In the genomic region with DNA sequence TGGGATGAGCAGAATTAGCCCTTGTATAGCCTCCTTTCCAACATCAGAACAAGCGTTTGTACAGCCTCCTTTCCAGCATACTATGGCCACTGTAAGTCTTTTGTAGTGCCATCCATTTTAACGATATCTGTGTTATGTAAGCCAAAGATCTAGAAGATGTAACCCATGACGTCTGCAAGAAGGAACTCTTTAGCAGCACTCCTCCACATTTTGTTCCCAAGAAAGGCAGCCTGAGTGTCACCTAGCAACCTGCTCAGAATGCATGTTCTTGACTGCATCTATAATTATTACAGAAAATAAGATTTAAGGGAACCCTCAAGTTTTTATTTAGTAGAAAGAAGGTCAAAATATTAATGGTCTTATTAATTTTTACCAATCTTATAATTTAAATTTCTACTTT, we compare ENCODE assay signal across 34 mouse cellular contexts.
DNase-seq lines count a peak whose midpoint lies in the region; ATAC-seq and TF ChIP-seq lines count a peak whose summit lies in the region.
"Had no signal": no experiment of that assay in that cellular context is flagged by ENCODE, and none has a peak within 500 bp of the region (broad histone marks: within the 10 kb centered on the region; RNA-seq: fewer than 3 reads in every experiment).

No protein-coding gene starts in this region.

- H3K4me1 ChIP-seq in forebrain, embryonic 13.5 days = no peaks in the 10 kb centered on the region
- H3K4me1 ChIP-seq: embryonic facial prominence, embryonic 13.5 days; forebrain, embryonic 10.5 days; heart, embryonic 12.5 days; hindbrain, embryonic 13.5 days; limb, embryonic 13.5 days; megakaryocyte, embryonic 14.5 days; midbrain, embryonic 12.5 days; neural tube, embryonic 12.5 days; stomach, embryonic 15.5 days had no signal

- no peaks in the 10 kb centered on the region for H3K36me3 ChIP-seq in forebrain, embryonic 13.5 days (ENCODE audit: poor library complexity, severe bottlenecking)
- H3K36me3 ChIP-seq: embryonic facial prominence, embryonic 13.5 days; forebrain, embryonic 10.5 days; G1E; heart, embryonic 12.5 days; hindbrain, embryonic 13.5 days; limb, embryonic 13.5 days; midbrain, embryonic 12.5 days; neural tube, embryonic 12.5 days; stomach, embryonic 15.5 days had no signal

- ATAC-seq in forebrain, embryonic 13.5 days = no peak
- ATAC-seq: forebrain, embryonic 16.5 days; intestine, postnatal 0 days; liver, postnatal 0 days; lung, postnatal 0 days; Patski had no signal

- H3K4me3 ChIP-seq in left cerebral cortex, adult 2 months = no peak overlapping the region
- H3K4me3 ChIP-seq in forebrain, embryonic 13.5 days = no peak overlapping the region
- H3K4me3 ChIP-seq: embryonic facial prominence, embryonic 13.5 days; forebrain, embryonic 10.5 days; heart, adult 2 months; heart, embryonic 12.5 days; hindbrain, embryonic 13.5 days; limb, embryonic 13.5 days; megakaryocyte, embryonic 14.5 days; midbrain, embryonic 12.5 days; myocyte; neural tube, embryonic 12.5 days; stomach, embryonic 15.5 days had no signal

- H3K27ac ChIP-seq in left cerebral cortex, adult 2 months = peak overlapping the region; percentile 84
- no peak overlapping the region for H3K27ac ChIP-seq in forebrain, embryonic 13.5 days
- H3K27ac ChIP-seq: embryonic facial prominence, embryonic 13.5 days; forebrain, embryonic 10.5 days; heart, adult 2 months; hindbrain, embryonic 13.5 days; limb, embryonic 13.5 days; midbrain, embryonic 12.5 days; neural tube, embryonic 12.5 days; stomach, embryonic 15.5 days had no signal

- no peak overlapping the region for H3K9ac ChIP-seq in forebrain, embryonic 13.5 days
- H3K9ac ChIP-seq: embryonic facial prominence, embryonic 13.5 days; heart, embryonic 12.5 days; hindbrain, embryonic 13.5 days; limb, embryonic 13.5 days; liver, postnatal 0 days; midbrain, embryonic 12.5 days; neural tube, embryonic 12.5 days; stomach, embryonic 15.5 days had no signal

- H3K27me3 ChIP-seq in forebrain, embryonic 13.5 days = no peaks in the 10 kb centered on the region
- H3K27me3 ChIP-seq: embryonic facial prominence, embryonic 13.5 days; heart, embryonic 12.5 days; hindbrain, embryonic 13.5 days; limb, embryonic 13.5 days; megakaryocyte, embryonic 14.5 days; midbrain, embryonic 12.5 days; neural tube, embryonic 12.5 days; stomach, embryonic 15.5 days had no signal

- H3K9me3 ChIP-seq in forebrain, embryonic 13.5 days (replicated peaks) = no peaks in the 10 kb centered on the region
- H3K9me3 ChIP-seq: embryonic facial prominence, embryonic 13.5 days; forebrain, embryonic 10.5 days; G1E; heart, embryonic 12.5 days; hindbrain, embryonic 13.5 days; limb, embryonic 13.5 days; midbrain, embryonic 12.5 days; neural tube, embryonic 12.5 days; stomach, embryonic 15.5 days had no signal

- TF ChIP-seq CTCF in left cerebral cortex, adult 2 months (IDR thresholded peaks at IDR 0.05) = no peak

- 82% methylated on average over 3 of the region's 3 CpGs for WGBS in forebrain, embryonic 13.5 days

- intact Hi-C loops in left cerebral cortex, adult 2 months (cut with DNase I) = loop anchor here (1.0 to 2.0 kb wide), 2 partner anchors 26 to 68 kb away; no protein-coding TSS in a partner anchor

- H3K4me2 ChIP-seq in forebrain, embryonic 13.5 days = no peak overlapping the region
- H3K4me2 ChIP-seq: embryonic facial prominence, embryonic 13.5 days; heart, embryonic 12.5 days; hindbrain, embryonic 13.5 days; limb, embryonic 13.5 days; liver, embryonic 11.5 days; midbrain, embryonic 12.5 days; neural tube, embryonic 12.5 days; stomach, embryonic 15.5 days had no signal

- DNase-seq in layer of hippocampus, adult 9-11 months = peak; percentile 10
- no peak for DNase-seq in layer of hippocampus, adult 8-10 months (ENCODE audit: low spot score in 2 of 2)
- peak; percentile 81 for DNase-seq in brain, adult 2 months (ENCODE audit: low read depth, low spot score)
- peak in 1 of 2 experiments; percentile 16 for DNase-seq in left cerebral cortex, adult 2 months (ENCODE audit: extremely low spot score in 1 of 2, low spot score in 2 of 2)
- DNase-seq in right cerebral cortex, postnatal 36 days (ENCODE audit: low spot score in 2 of 2) = peak; percentile 24 to 62
- DNase-seq in MN1 (ENCODE audit: low spot score) = no peak
- DNase-seq: adrenal gland, postnatal 14 days; cerebellum, adult 11-12 months; cerebellum, adult 9-11 months; heart, adult 2 months; heart, postnatal 4 days; kidney, adult 9 months; kidney, postnatal 10 days; liver, postnatal 0 days; lung, postnatal 4 days; thymus, adult 18-20 months; thymus, postnatal 25 days had no signal

Comparison
In these comparisons a context has a peak if more than half of its experiments do, and no peak if none do; other contexts are left out.
1. DNase-seq: peak in layer of hippocampus, adult 9-11 months (single experiment), brain, adult 2 months (single experiment) and right cerebral cortex, postnatal 36 days (2 of 2); none in layer of hippocampus, adult 8-10 months (0 of 2) and MN1 (single experiment).